Mouse (Mus musculus): ENCODE data around the gene Arl2bp.

- TF ChIP-seq CTCF (IDR thresholded peaks at IDR 0.05; ENCODE audit: control insufficient read depth, insufficient read depth, insufficient replicate concordance, low read depth, low read length) (no peak), POLR2A (IDR thresholded peaks at IDR 0.05; ENCODE audit: control insufficient read depth, low read depth, low read length) (no peak)
Observed at GRCm38 (mm10) chr8:94714556-94714955, 48.2 kb downstream of the Arl2bp start.

Data from testis, adult 2 months (tissue).